Mouse (Mus musculus): Measurements from ENCODE around the gene Mrc1.
A peak's percentile ranks its signal among the peaks of the same experiment; 100 is the strongest.

The Mrc1 gene

DNA sequence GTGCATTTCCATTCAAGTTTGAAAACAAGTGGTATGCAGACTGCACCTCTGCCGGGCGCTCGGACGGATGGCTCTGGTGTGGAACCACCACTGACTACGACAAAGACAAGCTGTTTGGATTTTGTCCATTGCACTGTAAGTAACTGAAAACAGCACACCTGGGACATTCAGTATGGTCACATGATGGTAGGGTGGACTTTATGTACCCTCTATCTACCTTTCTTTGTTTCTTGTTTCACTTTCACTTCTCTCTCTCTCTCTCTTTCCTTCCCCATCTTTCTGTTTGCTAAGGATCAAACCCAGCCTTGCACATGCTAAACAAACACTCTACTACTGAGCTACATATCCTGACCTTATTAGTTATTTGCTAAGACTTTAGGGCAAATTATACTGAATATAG, 15.0 kb downstream of the Mrc1 start:
- DNase-seq (ENCODE audit: low spot score in 2 of 2) = no peak

DNA sequence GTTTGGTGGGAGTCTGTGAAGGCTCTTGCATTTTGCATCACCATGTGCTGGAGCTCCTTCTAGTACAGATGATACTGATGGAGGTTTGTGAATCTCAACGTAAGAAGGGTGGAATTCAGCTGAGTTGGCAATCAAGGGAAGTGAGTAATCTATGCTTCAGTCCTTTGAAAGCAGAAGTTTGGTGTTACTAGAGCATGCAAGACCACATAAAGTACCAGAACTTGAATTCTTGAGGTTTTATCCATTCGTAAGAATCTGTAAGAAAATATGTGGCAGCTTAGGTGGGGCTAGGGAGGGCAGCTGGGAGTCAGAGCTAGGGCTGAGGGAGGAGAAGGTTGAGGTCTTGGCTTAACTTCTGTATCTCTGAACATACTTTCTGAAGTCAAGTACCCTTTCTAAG, 15.5 kb downstream of the Mrc1 start:
- DNase-seq (ENCODE audit: low spot score in 2 of 2) = no peak

DNA sequence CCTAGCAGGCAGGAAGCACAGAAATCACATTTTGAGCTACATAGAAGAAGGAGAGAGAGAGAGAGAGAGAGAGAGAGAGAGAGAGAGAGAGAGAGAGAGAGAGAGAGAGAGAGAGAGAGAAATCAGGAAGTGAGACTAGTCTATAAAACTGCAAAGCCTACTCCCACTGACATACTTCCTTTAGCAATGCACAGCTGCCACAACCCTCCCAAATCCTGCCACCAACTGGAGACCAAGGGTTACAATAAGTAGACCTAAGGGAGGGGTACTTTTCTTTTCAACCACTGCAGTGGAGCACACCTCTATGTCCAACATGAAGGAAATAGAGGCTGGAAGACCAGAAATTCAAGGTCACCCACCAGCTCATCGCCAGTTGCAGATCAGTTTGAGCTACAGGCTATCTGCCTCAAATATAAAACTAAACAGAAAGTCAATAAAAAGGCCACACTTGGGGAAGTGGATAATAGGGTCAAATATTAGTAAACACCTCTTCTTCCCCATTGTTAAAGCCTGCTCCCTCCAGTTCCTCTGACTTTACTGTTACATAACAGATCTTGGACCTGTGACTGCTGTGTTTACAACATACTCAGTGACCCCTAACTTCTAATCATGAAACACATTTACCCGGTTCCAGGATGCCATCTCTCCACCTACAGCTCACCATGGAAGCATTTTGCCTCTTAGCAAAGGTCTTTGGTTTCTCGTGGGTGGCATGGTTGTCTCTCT, 20.8 kb downstream of the Mrc1 start:
- no peak for DNase-seq (ENCODE audit: low spot score in 2 of 2)

DNA sequence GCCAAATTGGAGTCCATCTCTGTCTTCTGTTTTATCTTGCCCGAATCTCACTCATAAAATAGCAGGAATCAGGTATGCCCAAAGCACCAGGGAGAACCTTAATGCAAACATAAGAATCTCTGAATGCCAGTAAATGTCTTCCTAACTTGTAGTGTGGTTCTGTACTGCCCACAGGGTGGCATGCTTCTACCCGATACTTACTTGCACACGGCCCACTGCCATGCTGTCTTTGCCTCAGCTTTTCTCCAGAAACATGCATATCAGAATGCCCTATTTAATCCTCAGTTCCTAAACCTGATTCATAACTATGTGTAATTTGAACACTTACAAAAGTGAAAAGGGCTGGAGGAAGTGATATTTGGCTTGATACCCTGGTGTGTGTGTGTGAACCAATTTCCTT, 22.7 kb downstream of the Mrc1 start:
- DNase-seq (ENCODE audit: low spot score in 2 of 2) = no peak

DNA sequence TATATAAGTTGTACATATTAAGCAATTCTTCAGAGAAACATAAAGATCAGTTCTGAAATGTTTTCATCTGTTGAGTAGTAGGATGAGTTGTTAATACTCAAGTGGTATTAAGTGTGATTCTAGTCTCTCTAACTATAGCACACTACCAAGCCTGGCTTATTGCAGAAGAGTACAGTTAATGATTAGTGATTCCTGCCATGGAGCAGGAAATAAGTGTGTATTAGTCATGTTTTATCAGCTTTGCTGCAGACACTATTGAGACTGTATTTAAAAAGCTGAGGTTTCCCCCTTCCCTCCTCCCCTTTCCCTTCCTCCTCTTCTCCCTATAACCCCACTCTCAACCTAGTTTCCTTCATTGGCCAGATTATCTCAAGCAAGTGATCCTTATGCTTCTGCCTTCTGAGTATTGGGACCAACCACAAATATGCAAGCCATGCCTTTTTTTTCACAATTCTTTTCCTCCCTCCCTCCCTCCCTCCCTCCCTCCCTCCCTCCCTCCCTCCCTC, 29.2 kb downstream of the Mrc1 start:
- no peak for DNase-seq (ENCODE audit: low spot score in 2 of 2)

DNA sequence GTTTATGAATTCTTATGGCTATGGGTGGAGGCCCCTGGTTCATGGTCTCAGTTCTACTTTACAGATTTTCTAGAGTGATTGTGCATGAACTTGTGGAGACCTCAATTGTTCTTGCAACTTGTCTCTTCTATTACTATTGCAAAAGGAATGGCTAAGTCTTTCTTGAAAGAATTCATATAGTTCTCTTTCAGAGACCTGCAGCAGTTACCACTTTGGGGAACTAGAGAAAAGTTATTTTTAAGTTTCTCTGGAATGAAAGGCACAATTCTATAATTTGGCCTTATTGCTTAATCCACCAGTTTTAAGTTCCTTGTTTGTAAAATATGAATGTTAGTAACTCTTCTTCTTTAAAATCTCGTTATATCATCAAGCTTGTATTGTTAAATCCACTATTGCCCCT, 32.9 kb downstream of the Mrc1 start:
- DNase-seq (ENCODE audit: low spot score in 2 of 2) = no peak

DNA sequence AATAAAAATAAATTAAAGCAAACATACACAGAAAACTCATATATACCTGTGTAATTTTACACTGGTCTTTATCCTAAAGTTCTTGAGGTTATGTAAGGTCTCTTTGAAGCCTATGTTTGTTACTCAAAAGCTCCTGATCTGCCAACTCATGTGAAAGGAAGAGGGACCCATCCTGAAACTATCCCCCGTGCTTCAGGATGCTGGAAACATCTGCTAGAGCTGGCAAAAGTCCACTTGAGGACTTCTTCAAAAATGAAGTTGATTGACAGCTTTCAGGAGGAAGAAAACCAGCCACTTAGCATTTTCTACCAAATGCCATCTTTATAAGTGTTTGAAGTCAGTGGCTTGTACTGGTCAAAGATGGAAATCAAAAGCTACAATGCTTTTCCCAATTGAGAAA, 40.0 kb downstream of the Mrc1 start:
- DNase-seq (ENCODE audit: low spot score in 2 of 2) = no peak

DNA sequence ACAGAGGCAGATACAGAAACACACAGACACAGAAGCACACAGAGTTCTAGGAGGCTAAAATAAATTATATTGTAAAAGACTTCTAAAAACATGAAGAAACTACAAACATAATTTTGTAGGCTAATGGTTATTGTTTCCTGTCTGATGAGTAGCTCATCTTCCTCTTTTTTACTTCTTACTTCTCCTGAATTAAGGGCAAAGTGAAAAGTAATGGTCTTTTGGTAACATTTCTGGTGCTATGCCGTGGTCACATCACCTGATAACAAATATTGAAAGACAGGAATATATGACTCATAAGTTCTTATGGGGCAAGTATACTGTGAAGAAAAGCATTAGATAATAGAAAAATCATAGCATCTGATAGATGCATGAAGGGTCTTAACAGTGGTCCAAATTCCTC, 42.9 kb downstream of the Mrc1 start:
- DNase-seq (ENCODE audit: low spot score in 2 of 2) = no peak

DNA sequence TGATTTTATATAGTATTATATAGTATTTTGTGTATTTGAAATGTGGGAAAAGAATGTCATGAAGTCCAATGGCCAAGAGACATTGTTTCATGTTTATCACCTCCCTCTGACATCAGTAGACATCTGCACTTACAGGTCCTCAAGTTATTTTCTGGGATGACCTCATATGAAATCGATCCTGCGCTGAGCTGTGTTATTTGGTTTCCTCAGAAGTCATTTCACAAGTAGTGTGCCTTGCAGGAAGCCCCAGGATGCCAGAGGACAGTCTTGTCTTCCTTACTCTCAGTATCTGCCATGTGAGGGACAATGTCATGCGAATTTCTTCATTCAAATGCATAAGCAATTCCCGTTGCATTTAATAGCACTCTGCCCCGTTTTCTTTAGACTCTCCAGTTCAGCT, 46.6 kb downstream of the Mrc1 start:
- no peak for DNase-seq (ENCODE audit: low spot score in 2 of 2)

DNA sequence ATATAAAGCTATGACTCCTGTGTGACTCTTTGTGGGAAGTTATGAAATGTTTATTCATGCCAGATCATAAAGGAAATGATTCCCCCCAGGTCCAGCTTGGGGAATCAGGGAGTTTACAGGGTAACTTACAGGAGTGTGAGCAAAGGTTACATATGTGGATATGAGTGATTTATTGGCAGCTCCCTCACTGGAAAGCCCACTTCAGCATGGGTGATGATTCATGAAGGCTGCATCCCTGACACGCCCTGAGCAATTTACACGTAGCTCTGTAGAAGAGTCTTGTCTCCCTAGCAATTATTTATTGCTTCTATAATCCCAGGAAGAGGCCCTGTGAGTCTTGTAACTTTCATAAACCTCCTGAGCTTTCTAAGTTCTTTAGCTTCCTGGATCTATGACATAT, 50.1 kb downstream of the Mrc1 start:
- DNase-seq (ENCODE audit: low spot score in 2 of 2) = no peak

DNA sequence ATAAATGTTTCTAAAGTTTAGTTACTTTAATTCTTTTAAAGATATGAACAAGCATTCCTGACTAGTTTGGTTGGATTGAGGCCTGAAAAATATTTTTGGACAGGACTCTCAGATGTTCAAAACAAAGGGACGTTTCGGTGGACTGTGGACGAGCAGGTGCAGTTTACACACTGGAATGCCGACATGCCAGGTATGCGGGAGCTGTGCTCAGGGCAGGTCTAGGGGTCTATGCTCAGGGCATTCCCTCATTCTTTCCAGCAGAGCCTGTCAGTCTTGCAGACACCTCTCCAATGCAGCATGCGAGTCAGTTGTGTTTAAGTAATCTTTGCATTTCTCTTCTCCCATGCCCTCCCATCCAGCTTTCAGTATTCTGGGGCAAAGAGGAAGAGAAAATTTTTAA, 50.6 kb downstream of the Mrc1 start:
- no peak for DNase-seq (ENCODE audit: low spot score in 2 of 2)

DNA sequence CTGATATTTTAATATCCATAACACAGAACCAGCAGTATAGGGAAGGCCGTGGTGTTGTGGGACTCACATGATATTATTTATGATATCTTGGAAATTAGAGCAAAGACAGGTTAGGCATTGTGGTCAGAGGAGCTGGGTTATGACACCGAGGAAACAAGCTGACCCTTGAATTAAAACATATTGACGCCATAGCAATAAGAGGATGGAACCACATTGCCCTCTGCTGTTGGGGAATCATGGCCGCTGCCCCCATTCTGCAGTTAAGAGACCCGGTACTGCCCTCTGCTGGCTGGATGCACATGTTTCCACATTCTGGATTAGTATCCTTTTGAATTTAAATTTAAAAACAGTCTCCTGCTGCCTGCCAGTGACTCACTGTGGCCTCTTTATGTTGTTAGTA, 66.1 kb downstream of the Mrc1 start:
- DNase-seq (ENCODE audit: low spot score in 2 of 2) = peak; percentile 51 to 92

DNA sequence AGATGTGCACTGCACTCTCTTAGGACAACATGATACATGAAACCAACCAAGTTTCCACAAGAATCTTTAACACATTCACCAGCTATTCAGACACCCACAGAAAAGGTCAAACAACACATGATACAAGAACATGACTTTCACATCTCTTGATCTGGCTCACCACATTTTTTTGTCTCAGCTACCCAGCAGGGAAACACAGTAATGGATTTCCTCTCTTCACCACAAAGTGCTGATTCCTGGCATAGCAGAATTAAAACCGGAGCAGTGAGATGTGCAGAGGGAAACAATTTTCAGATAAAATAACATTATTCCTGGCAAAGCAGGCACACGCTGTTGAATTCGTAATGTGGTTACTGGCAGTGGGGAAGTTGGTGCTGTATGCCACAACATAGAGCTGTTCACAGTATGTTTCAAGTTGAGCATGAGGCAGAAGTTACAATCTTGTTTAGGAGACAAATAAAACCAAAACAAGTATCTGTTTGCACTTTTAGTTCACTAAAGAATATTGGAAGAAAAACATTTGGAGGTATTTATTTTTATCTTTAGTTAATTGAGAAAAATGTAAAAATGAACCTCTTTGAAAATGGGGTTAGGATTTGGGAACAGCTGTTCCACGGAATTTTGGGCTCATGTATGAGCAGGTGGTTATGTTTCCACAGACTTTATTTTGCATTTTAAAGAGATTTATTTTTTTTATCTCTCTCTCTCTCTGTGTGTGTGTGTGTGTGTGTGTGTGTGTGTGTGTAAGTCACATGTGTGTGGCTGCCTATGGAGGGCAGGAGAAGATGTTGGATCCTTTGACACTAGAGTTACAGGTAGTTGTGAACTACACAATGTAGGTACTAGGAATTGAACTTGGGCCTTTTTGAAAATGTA, 83.6 kb downstream of the Mrc1 start:
- peak in 1 of 2 experiments; percentile 7 for DNase-seq (ENCODE audit: low spot score in 2 of 2)

DNA sequence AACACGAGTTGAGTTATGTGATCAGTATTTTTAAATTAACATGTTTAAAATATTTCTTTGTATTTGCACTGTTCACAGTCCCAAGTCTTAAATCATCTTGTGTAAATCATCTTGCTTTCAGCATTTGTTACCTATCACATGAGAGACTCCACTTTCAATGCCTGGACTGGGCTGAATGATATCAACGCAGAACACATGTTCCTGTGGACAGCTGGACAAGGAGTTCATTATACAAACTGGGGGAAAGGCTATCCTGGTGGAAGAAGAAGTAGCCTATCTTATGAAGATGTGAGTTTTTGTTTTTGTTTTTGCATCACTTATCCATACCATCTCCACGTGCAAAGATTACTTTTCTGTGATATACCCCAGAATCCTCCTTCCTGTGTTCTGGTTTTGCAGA, 85.9 kb downstream of the Mrc1 start:
- no peak for DNase-seq (ENCODE audit: low spot score in 2 of 2)

DNA sequence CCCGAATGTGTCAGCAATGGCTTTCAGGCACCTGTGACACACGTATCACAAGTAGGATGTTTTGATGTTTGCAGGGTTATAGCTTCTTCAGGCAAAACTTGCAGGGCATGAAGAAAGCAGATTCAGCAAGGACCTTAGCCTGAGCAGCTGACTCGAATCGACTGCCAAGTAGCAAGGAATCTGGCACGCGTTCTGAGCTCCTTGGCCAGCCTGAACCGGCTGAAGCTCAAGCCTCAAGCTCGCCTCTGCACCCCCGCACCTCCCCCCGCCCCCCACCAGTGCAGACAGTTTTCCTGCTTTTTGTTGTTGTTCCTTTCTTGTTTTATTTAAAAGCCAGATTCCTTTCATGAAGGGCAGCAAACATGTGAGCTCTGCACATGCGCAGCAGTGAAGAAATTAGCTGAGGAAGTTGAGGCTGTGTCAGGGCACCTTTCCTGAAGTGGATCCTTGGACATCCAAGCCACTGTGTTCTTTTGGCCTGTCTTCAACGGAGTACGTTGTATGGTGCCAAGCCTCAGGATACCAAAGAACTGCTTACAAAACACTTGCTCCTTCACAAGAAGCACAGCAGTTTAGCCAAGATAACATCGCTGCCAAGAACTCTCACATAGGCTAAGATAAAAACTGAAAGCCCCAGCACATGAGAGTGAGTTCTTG, 112.6 kb downstream of the Mrc1 start:
- DNase-seq (ENCODE audit: low spot score in 2 of 2) = peak; percentile 11 to 58

DNA sequence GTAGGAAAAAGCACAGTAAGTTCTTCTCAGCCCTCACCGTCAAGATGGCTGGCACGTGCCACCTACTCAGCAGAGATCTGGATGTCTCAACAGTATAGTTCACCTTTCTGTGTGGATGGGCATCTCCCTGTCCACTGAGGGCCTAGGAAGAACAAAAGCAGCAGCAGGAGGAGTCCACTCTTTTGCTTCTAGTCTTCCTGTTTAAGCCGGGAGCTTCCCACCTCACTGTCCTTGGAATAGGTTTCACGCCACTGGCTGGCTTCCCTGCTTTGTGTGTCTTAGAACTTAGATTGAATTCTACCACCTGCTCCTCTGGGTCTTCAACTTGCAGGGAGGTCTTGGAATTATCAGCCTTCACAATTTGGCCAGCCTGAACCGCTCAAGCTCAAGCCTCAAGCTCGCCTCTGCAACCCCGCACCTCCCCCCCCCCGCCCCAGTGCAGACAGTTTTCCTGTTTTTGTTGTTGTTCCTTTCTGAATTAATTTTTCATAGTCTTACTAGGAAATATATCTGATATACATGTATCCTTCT, 113.2 kb downstream of the Mrc1 start:
- no peak for DNase-seq (ENCODE audit: low spot score in 2 of 2)
